In the genomic region with DNA sequence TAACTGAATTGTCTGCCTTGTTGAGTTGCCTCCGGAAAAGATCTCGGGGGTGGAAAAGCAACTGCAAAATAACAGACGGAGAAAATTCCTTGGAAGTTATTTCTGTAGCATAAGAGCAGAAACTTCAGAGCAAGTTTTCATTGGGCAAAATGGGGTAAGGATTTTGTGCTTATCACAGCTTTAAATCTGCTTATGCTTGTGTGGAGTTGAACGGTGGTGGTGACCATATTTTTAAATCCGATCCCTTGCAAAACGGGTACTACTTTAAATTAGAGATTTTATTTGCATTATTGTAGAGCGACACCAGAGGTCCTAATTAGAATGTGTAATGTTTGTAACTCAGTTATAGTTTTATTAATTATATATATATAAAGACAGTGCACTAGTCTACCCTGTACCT, we compare ENCODE assay signal across 9 mouse cellular contexts. TPM values are rescaled to one million over a fixed set of nuclear protein-coding genes. Genes with fewer than 3 reads are reported as not detected.
DNase-seq lines count a peak whose midpoint lies in the region; ATAC-seq and TF ChIP-seq lines count a peak whose summit lies in the region.
"Had no signal": no experiment of that assay in that cellular context is flagged by ENCODE, and none has a peak within 500 bp of the region (broad histone marks: within the 10 kb centered on the region; RNA-seq: fewer than 3 reads in every experiment).

No protein-coding gene starts in this region.

- H3K4me1 ChIP-seq in heart, embryonic 14.5 days (ENCODE audit: control insufficient read depth in 2 of 2, insufficient read depth in 2 of 2, low read length in 2 of 2) = peaks cover 0 to 30% of the 10 kb centered on the region in 2 experiments; a peak in 3 of 4 replicates
- peaks cover 14 to 19% of the 10 kb centered on the region in 2 experiments for H3K4me1 ChIP-seq in MEL (ENCODE audit: control insufficient read depth in 1 of 2, insufficient read depth in 2 of 2, low read length in 2 of 2)
- peaks cover 44% of the 10 kb centered on the region for H3K4me1 ChIP-seq in hindbrain, embryonic 13.5 days (replicated peaks)
- H3K4me1 ChIP-seq in midbrain, embryonic 15.5 days = peaks cover 43% of the 10 kb centered on the region

- peak in 1 of 3 experiments; percentile 24; a peak in 1 of 6 replicates for TF ChIP-seq CTCF in MEL (IDR thresholded peaks at IDR 0.05 in 2 of 3, conservative IDR thresholded peaks at IDR 0.05 in 1 of 3; ENCODE audit: control insufficient read depth in 1 of 3, insufficient read depth in 1 of 3, low read depth in 2 of 3, low read length in 3 of 3, poor library complexity in 1 of 3, severe bottlenecking in 1 of 3)

- no peaks in the 10 kb centered on the region for H3K27me3 ChIP-seq in heart, embryonic 14.5 days (ENCODE audit: control insufficient read depth, insufficient read depth, low read length)
- H3K27me3 ChIP-seq in MEL (ENCODE audit: control insufficient read depth in 1 of 2, insufficient read depth in 2 of 2, low read length in 2 of 2) = no peaks in the 10 kb centered on the region
- H3K27me3 ChIP-seq in hindbrain, embryonic 13.5 days = no peaks in the 10 kb centered on the region
- no peaks in the 10 kb centered on the region for H3K27me3 ChIP-seq in midbrain, embryonic 15.5 days (replicated peaks)

- TF ChIP-seq POLR2A in MEL (IDR thresholded peaks at IDR 0.05; ENCODE audit: control insufficient read depth in 1 of 2, insufficient read depth in 1 of 2, low read depth in 1 of 2, low read length in 2 of 2, poor library complexity in 1 of 2) = no peak

- 2% methylated on average over 7 of the region's 7 CpGs for WGBS in heart, embryonic 14.5 days
- WGBS in hindbrain, embryonic 13.5 days = 8% methylated on average over 7 of the region's 7 CpGs
- 5% methylated on average over 7 of the region's 7 CpGs for WGBS in midbrain, embryonic 15.5 days

- H3K9me3 ChIP-seq in heart, embryonic 14.5 days (ENCODE audit: control insufficient read depth, low read length) = no peaks in the 10 kb centered on the region
- H3K9me3 ChIP-seq in MEL (replicated peaks; ENCODE audit: insufficient read depth, low read length) = no peaks in the 10 kb centered on the region
- H3K9me3 ChIP-seq in hindbrain, embryonic 13.5 days = no peaks in the 10 kb centered on the region
- H3K9me3 ChIP-seq in midbrain, embryonic 15.5 days = no peaks in the 10 kb centered on the region

- H3K79me2 ChIP-seq in MEL (ENCODE audit: control insufficient read depth, insufficient read depth, low read length, poor library complexity) = peaks cover 40% of the 10 kb centered on the region

- peak overlapping the region; percentile 60 for H3K4me2 ChIP-seq in heart, embryonic 14.5 days (ENCODE audit: low read length)
- peak overlapping the region; percentile 76 for H3K4me2 ChIP-seq in hindbrain, embryonic 13.5 days
- peak overlapping the region; percentile 78 for H3K4me2 ChIP-seq in midbrain, embryonic 15.5 days

- peak overlapping the region; percentile 97 for H3K27ac ChIP-seq in heart, embryonic 14.5 days (replicated peaks in 1 of 2; ENCODE audit: control insufficient read depth in 1 of 2, insufficient read depth in 1 of 2, low read depth in 2 of 2, low read length in 2 of 2)
- peak overlapping the region; percentile 1; the same call in 1 of the 2 replicates for H3K27ac ChIP-seq in MEL (ENCODE audit: control insufficient read depth, low read depth, low read length)
- no peak overlapping the region for H3K27ac ChIP-seq in hindbrain, embryonic 13.5 days
- H3K27ac ChIP-seq in midbrain, embryonic 15.5 days = peak overlapping the region; percentile 100; the same call in 1 of the 2 replicates

- H3K4me3 ChIP-seq in heart, embryonic 14.5 days (ENCODE audit: control insufficient read depth in 1 of 2, insufficient read depth in 1 of 2, low read depth in 1 of 2, low read length in 2 of 2) = peak overlapping the region; percentile 94 to 95
- H3K4me3 ChIP-seq in MEL (ENCODE audit: control insufficient read depth in 1 of 2, insufficient read depth in 1 of 2, low read depth in 2 of 2, low read length in 2 of 2) = peak overlapping the region; percentile 63 to 83
- H3K4me3 ChIP-seq in hindbrain, embryonic 13.5 days = peak overlapping the region; percentile 75
- peak overlapping the region; percentile 96 for H3K4me3 ChIP-seq in midbrain, embryonic 15.5 days

- H3K9ac ChIP-seq in heart, embryonic 14.5 days (ENCODE audit: low read length) = peak overlapping the region; percentile 96
- H3K9ac ChIP-seq in MEL (ENCODE audit: control insufficient read depth, low read depth, low read length, poor library complexity, severe bottlenecking) = peak overlapping the region; percentile 97
- H3K9ac ChIP-seq in hindbrain, embryonic 13.5 days = peak overlapping the region; percentile 92
- peak overlapping the region; percentile 81 for H3K9ac ChIP-seq in midbrain, embryonic 15.5 days

- TF ChIP-seq RAD21 in MEL (IDR thresholded peaks at IDR 0.05; ENCODE audit: low read depth, low read length) = peak; percentile 52

- DNase-seq in heart, adult 18-20 months = no peak
- peak; percentile 70 for DNase-seq in MEL (ENCODE audit: low read depth, low spot score)
- no peak for DNase-seq in right cerebral cortex, postnatal 14 days
- no peak for DNase-seq in layer of hippocampus, postnatal 36 days
- no peak for DNase-seq in adrenal gland, postnatal 14 days
- DNase-seq: kidney, postnatal 10 days had no signal

- no peak for ATAC-seq in heart, embryonic 14.5 days (ENCODE audit: insufficient number of reproducible peaks, insufficient read depth, low FRiP score, low read depth)
- ATAC-seq in hindbrain, embryonic 13.5 days (ENCODE audit: low FRiP score) = no peak
- no peak for ATAC-seq in midbrain, embryonic 15.5 days (replicated peaks)

- no peaks in the 10 kb centered on the region for H3K36me3 ChIP-seq in heart, embryonic 14.5 days (ENCODE audit: control insufficient read depth, insufficient read depth, low read length)
- H3K36me3 ChIP-seq in MEL (ENCODE audit: control insufficient read depth in 1 of 2, insufficient read depth in 2 of 2, low read length in 2 of 2) = peaks cover 0 to 31% of the 10 kb centered on the region in 2 experiments; a peak in 2 of 4 replicates
- no peaks in the 10 kb centered on the region for H3K36me3 ChIP-seq in hindbrain, embryonic 13.5 days
- H3K36me3 ChIP-seq in midbrain, embryonic 15.5 days (replicated peaks) = no peaks in the 10 kb centered on the region

- TF ChIP-seq EP300 in MEL (IDR thresholded peaks at IDR 0.05; ENCODE audit: low read depth in 1 of 2, low read length in 2 of 2) = peak in 1 of 2 experiments; percentile 33; a peak in 1 of 4 replicates

TF ChIP-seq in MEL, 35 proteins besides CTCF, POLR2A, EP300 and RAD21:
- TF ChIP-seq TBP (IDR thresholded peaks at IDR 0.05; ENCODE audit: low read depth, low read length) = no peak
- TF ChIP-seq ELF1 (IDR thresholded peaks at IDR 0.05; ENCODE audit: low read depth, low read length) = 0 out of 2 replicates have a peak, but pooled peaks have one; percentile 15
- TF ChIP-seq MAFK (IDR thresholded peaks at IDR 0.05; ENCODE audit: borderline replicate concordance, low read depth, low read length) = 0 out of 2 replicates have a peak, but pooled peaks have one; percentile 16
- no peak for TF ChIP-seq GABPA (IDR thresholded peaks at IDR 0.05; ENCODE audit: low read depth, low read length)
- peak; percentile 53; the same call in 1 of the 2 replicates for TF ChIP-seq RCOR1 (IDR thresholded peaks at IDR 0.05; ENCODE audit: low read depth, low read length)
- no peak; the same call in 1 of the 2 replicates for TF ChIP-seq MXI1 (IDR thresholded peaks at IDR 0.05; ENCODE audit: low read depth, low read length)
- peak; percentile 30; the same call in 1 of the 2 replicates for TF ChIP-seq SMC3 (IDR thresholded peaks at IDR 0.05; ENCODE audit: low read depth, low read length)
- peak; percentile 20; the same call in 1 of the 2 replicates for TF ChIP-seq GATA1 (IDR thresholded peaks at IDR 0.05; ENCODE audit: low read depth, low read length)

RNA-seq across cellular contexts. Expression of gene Homer1, which starts 5.7 kb away (rescaled TPM):
- polyA plus RNA-seq in heart, embryonic 14.5 days (2014; fragmentation: Nextera tagmentation; extraction: Ambion mirVana) = 18.8 and 20.3 TPM in 2 replicates
- total RNA-seq in heart, adult 18-20 months (2021) = 10 to 100 TPM; 58.9 to 60.1 TPM
- 20.6 and 23.1 TPM in 2 replicates for total RNA-seq in MEL (2012; rRNA removed)
- 10 to 100 TPM in 1 of 2 experiments, not detected in 1; 19.5 TPM for polyA plus RNA-seq in MEL (2012; ENCODE audit: insufficient read depth in 1 of 2, insufficient read length in 2 of 2, low read depth in 1 of 2, low replicate concordance in 2 of 2, missing spikeins in 1 of 2)
- polyA plus RNA-seq in hindbrain, embryonic 13.5 days (2015; fragmentation: Nextera tagmentation; extraction: Ambion mirVana) = 11.7 and 11.8 TPM in 2 replicates
- 11.0 and 11.1 TPM in 2 replicates for polyA plus RNA-seq in midbrain, embryonic 15.5 days (2015; fragmentation: Nextera tagmentation; extraction: Ambion mirVana)
- total RNA-seq in layer of hippocampus, postnatal 36 days (2021) = 100 to 1,000 TPM; 201 to 229 TPM
- total RNA-seq in adrenal gland, postnatal 14 days (2021) = 21.3 and 33.3 TPM in 2 replicates
